Mouse (Mus musculus): ENCODE results near the gene Sptbn4.

- TF ChIP-seq CTCF (IDR thresholded peaks at IDR 0.05; ENCODE audit: low read depth) (no peak), EP300 (IDR thresholded peaks at IDR 0.05; ENCODE audit: low read depth) (no peak)
Measured at GRCm38 (mm10) chr7:27319411-27319810, 128.1 kb downstream of the Sptbn4 start.
